Mouse (Mus musculus) hindbrain, postnatal 0 days (tissue): Measurements from ENCODE around the gene Serpinb5. TPM values are rescaled to one million over a fixed set of nuclear protein-coding genes. Genes with fewer than 3 reads are reported as not detected.
"Not testable (repeated sequence)": the region's sequence is repeated elsewhere in the genome, so short reads cannot be mapped to it uniquely, and the experiment has no call there.

ENCODE experiments used
- ATAC-seq: fragments of 200-750 bp; cut with Nextera tagmentation; 2 replicates; pipeline ENCODE4 v1.8.0; 2017; ENCODE audit warnings: mild to moderate bottlenecking, moderate TSS enrichment, moderate library complexity
- DNase-seq: peaks from one replicate; pipeline ENCODE4 v3.0.0-alpha.2; 2015; ENCODE audit warnings: low spot score
- H3K27ac ChIP-seq: fragments of 300-500 bp; sonication (generic); 2 replicates; pipeline ENCODE4 v1.5.1; 2014; ENCODE audit warnings: mild to moderate bottlenecking
- H3K27me3 ChIP-seq: fragments of 300-500 bp; sonication (generic); 2 replicates; pipeline ENCODE4 v1.6.1; 2014; ENCODE audit warnings: low read length, mixed read lengths; ENCODE audit not compliant: insufficient read depth
- H3K36me3 ChIP-seq: fragments of 300-500 bp; sonication (generic); 2 replicates; pipeline ENCODE4 v1.6.1; 2014; ENCODE audit warnings: low read length, mixed read lengths; ENCODE audit not compliant: insufficient read depth
- H3K4me1 ChIP-seq: fragments of 300-500 bp; sonication (generic); 2 replicates; pipeline ENCODE4 v1.6.1; 2014; ENCODE audit warnings: antibody characterized with exemption, low read length, mixed read lengths; ENCODE audit not compliant: insufficient read depth
- H3K4me2 ChIP-seq: fragments of 300-500 bp; sonication (generic); 2 replicates; pipeline ENCODE4 v1.6.1; 2014; ENCODE audit warnings: low read depth, mild to moderate bottlenecking, low read length, moderate library complexity, mixed read lengths
- H3K4me3 ChIP-seq: fragments of 300-500 bp; sonication (generic); 2 replicates; pipeline ENCODE4 v1.5.1; 2014; ENCODE audit warnings: low read length
- H3K9ac ChIP-seq: fragments of 300-500 bp; sonication (generic); replicated peaks from 2 replicates; pipeline ENCODE4 v1.6.1; 2014; ENCODE audit warnings: mild to moderate bottlenecking, low read length, moderate library complexity, mixed read lengths
- H3K9me3 ChIP-seq: fragments of 300-500 bp; sonication (generic); 2 replicates; pipeline ENCODE4 v1.6.1; 2016; ENCODE audit warnings: low read length, mixed read lengths
- CTCF ChIP-seq: IDR thresholded peaks from 2 replicates; pipeline ENCODE4 v1.5.1; 2016; ENCODE audit warnings: antibody characterized with exemption, control low read depth, low read depth
- WGBS: fragments of 180-500 bp; shearing (Covaris S2); extraction: QIAGEN DNeasy Blood & Tissue Kit; methylation state at CpG from one replicate; pipeline ENCODE4 v1.1.7; 2014; 5-methylcytosine and 5-hydroxymethylcytosine counted together
- polyA plus RNA-seq: library from polyadenylated mRNA; unstranded; fragments of >200 nt; fragmentation: Nextera tagmentation; extraction: Ambion mirVana; gene quantifications from 2 replicates; pipeline ENCODE4 v1.2.1, GENCODE M21; 2015
- total RNA-seq: library from RNA; depleted of rRNA; stranded (reverse); fragments of >200 nt; gene quantifications from 2 replicates; pipeline ENCODE4 v1.2.3, GENCODE M21; 2014; rRNA removed

Gene Serpinb5
- total and polyA plus RNA-seq, 2 experiments from 2014 or later: 0.05 to 0.15 TPM

DNA sequence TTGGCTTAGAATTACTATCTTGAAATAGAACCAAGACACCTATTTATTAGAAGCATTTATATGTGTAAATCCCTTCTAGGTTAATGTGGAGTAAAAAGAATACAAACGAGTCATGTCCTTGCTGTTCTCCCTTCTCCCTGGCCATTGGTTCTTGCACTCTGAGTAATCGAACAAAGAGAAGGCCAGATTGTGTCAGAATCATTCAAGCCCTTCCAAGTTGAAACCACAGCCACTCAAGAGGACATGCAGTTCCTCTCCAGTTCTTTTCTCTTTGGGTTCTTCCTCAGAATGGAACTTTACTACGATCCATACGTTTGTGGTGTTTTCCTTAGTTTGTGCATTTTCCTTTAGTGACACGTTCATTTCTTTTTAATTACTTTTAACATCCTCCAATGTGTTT, 22.4 kb downstream of the Serpinb5 start:
- Histone ChIP-seq H3K27ac (no peak overlapping the region), H3K4me2 (no peak overlapping the region), H3K36me3 (no peaks in the 10 kb centered on the region), H3K27me3 (no peaks in the 10 kb centered on the region), H3K9ac (no peak overlapping the region), H3K4me1 (no peaks in the 10 kb centered on the region), H3K9me3 (no peaks in the 10 kb centered on the region), H3K4me3 (no peak overlapping the region)
- 74% methylated on average over 5 of the region's 5 CpGs for WGBS
- no peak for TF ChIP-seq CTCF
- DNase-seq: no peak
- ATAC-seq: no peak

- H3K27ac ChIP-seq: no peak overlapping the region
- H3K9ac ChIP-seq: no peak overlapping the region
- H3K4me2 ChIP-seq: no peak overlapping the region
- ATAC-seq (peak; percentile 51; the same call in 1 of the 2 replicates), DNase-seq (peak; percentile 51)
- TF ChIP-seq CTCF: peak; percentile 55
- no peaks in the 10 kb centered on the region for H3K9me3 ChIP-seq
- H3K27me3 ChIP-seq: no peaks in the 10 kb centered on the region
- H3K4me1 ChIP-seq: no peaks in the 10 kb centered on the region
- H3K36me3 ChIP-seq: no peaks in the 10 kb centered on the region
- 9% methylated on average over 2 of the region's 2 CpGs for whole genome bisulfite sequencing
- H3K4me3 ChIP-seq: no peak overlapping the region
Observed at GRCm38 (mm10) chr1:106883812-106884211, 22.8 kb downstream of the Serpinb5 start.

- not testable (repeated sequence) for H3K4me2 ChIP-seq, H3K9ac ChIP-seq, H3K4me3 ChIP-seq, H3K36me3 ChIP-seq, DNase-seq, H3K4me1 ChIP-seq, H3K9me3 ChIP-seq, ATAC-seq, H3K27me3 ChIP-seq, H3K27ac ChIP-seq
Observed at GRCm38 (mm10) chr1:106895142-106895541, 34.2 kb downstream of the Serpinb5 start.

DNA sequence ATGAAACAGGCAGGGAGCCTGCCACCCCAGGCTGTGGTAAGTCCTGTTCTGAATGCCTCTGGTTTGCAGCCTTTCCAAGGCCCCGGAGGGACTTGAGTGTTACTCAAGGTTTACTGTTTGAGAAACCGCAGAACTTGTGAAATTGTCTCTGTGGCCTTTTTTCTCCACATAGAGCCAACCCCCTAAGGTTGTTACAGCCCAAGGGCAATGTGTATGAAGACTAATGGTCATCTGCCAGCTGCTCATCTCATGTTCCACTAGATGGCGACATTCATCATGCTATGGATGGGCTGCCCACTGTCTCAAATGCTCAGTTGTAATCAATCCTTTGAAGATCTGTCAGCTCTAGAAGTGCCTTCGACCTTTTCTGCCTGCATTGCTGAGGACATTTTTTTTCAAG, 40.4 kb downstream of the Serpinb5 start:
- H3K4me2 ChIP-seq: no peak overlapping the region
- WGBS: 42% methylated on average over 4 of the region's 4 CpGs
- H3K36me3 ChIP-seq: no peaks in the 10 kb centered on the region
- H3K27ac ChIP-seq: no peak overlapping the region
- no peak overlapping the region for H3K9ac ChIP-seq
- H3K9me3 ChIP-seq: no peaks in the 10 kb centered on the region
- no peak overlapping the region for H3K4me3 ChIP-seq
- DNase-seq (peak; percentile 55), ATAC-seq (0 out of 2 replicates have a peak, but pooled peaks have one; percentile 49)
- H3K4me1 ChIP-seq: no peaks in the 10 kb centered on the region
- no peaks in the 10 kb centered on the region for H3K27me3 ChIP-seq
- peak; percentile 71 for TF ChIP-seq CTCF

DNA sequence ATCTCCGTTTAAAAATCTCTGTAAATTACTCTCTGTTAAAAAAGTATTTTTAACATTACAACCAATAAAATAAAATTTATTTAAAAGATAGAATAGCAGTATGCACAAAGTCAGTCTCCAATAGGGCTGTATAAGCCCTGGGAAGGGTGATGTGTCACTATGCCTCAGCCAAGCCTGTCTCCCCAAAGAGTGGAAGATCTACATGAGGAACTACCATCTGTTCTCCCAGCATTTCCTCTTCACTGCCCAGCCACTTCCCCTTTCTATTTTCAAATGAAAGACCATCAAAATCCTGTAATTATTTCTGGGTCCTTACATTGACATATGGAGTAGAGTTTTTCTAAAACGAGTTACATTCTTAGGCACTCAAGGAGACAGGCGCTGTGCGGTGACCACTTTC, 71.0 kb downstream of the Serpinb5 start:
- H3K9ac ChIP-seq: no peak overlapping the region
- no peak for DNase-seq
- WGBS: 84% methylated on average over 4 of the region's 4 CpGs

More for the DNA sequence above, 71.0 kb downstream of the Serpinb5 start:
- Histone ChIP-seq H3K4me1 (no peaks in the 10 kb centered on the region), H3K4me3 (no peak overlapping the region), H3K9me3 (no peaks in the 10 kb centered on the region), H3K27ac (no peak overlapping the region), H3K36me3 (no peaks in the 10 kb centered on the region), H3K4me2 (no peak overlapping the region), H3K27me3 (no peaks in the 10 kb centered on the region)
- no peak for ATAC-seq
- no peak for TF ChIP-seq CTCF

Other genes starting within 250 kb of the Serpinb5 start
- 13.1 and 15.2 TPM in 2 replicates for gene Bcl2, start 146.9 kb upstream of the Serpinb5 start, total RNA-seq
- gene Bcl2, start 146.9 kb upstream of the Serpinb5 start, polyA plus RNA-seq: 9.8 and 10.1 TPM in 2 replicates
- 8.9 and 9.1 TPM in 2 replicates for gene Kdsr, start 101.4 kb upstream of the Serpinb5 start, total RNA-seq
- gene Kdsr, start 101.4 kb upstream of the Serpinb5 start, polyA plus RNA-seq: 17.2 and 17.6 TPM in 2 replicates
- gene Vps4b, start 64.4 kb upstream of the Serpinb5 start, total RNA-seq: 13.2 and 18.7 TPM in 2 replicates
- 20.3 and 28.0 TPM in 2 replicates for gene Vps4b, start 64.4 kb upstream of the Serpinb5 start, polyA plus RNA-seq
- gene Serpinb12, start 73.3 kb downstream of the Serpinb5 start, total RNA-seq: 0.43 TPM in 1 of 2 replicates, not detected in the other
- 0.14 TPM in 1 of 2 replicates, not detected in the other for gene Serpinb12, start 73.3 kb downstream of the Serpinb5 start, polyA plus RNA-seq
- gene Serpinb13, start 119.8 kb downstream of the Serpinb5 start, total RNA-seq: not detected in 2 replicates
- gene Serpinb13, start 119.8 kb downstream of the Serpinb5 start, polyA plus RNA-seq: not detected in 2 replicates
- not detected in 2 replicates for gene Serpinb3a, start 191.1 kb downstream of the Serpinb5 start, total RNA-seq
- not detected in 2 replicates for gene Serpinb3a, start 191.1 kb downstream of the Serpinb5 start, polyA plus RNA-seq
- gene Serpinb3d, start 222.3 kb downstream of the Serpinb5 start, total RNA-seq: not detected in 2 replicates
- gene Serpinb3d, start 222.3 kb downstream of the Serpinb5 start, polyA plus RNA-seq: not detected in 2 replicates